Mouse (Mus musculus): Measurements from ENCODE around the gene Cars. TPM values are rescaled to one million over a fixed set of nuclear protein-coding genes. Genes with fewer than 3 reads are reported as not detected.
"Not testable (repeated sequence)": the region's sequence is repeated elsewhere in the genome, so short reads cannot be mapped to it uniquely, and the experiment has no call there.

Gene Cars
- total RNA-seq, 2 experiments from 2014 or later, result 53.8 to 62.8 TPM

DNA sequence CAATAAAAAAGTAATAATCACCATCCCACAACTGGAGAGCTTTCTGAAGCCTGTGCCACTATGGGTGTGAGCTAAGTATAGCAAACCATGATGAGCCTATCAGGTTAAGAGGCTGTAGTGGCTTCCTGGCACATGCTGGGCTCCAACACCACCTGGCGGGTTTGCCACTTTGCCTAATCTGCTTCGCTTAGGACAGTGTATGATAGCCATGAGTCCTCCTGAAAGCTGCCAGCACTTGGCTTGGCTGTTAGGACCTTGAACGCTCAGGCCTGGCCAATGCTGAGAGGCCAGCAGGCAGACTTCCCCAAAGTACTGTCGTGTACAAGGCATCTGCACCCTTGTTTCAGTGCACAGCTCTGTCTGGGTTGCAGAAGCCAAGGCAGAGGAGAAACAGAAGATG, 11.9 kb downstream of the Cars start:
- DNase-seq (ENCODE audit: low spot score in 2 of 2), result no peak

DNA sequence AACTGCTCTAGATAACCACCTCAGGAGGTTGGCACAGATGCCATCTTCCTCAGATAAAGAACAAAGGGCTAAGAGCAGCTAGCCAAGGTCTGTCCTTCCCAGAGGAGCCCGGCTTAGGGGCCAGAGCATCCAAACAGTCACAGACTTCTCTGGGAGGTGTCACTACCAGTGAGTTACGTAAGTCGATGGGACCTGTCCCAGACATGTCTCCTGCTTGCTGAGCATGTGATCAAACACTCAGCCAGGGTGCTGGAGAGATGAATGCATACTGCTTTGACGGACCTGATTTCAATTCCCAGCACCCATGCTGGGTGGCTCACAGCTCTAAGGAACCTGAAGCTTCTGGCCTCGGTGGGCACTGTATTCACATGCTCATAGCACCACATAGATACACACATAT, 12.3 kb downstream of the Cars start:
- DNase-seq (ENCODE audit: low spot score in 2 of 2), result no peak

DNA sequence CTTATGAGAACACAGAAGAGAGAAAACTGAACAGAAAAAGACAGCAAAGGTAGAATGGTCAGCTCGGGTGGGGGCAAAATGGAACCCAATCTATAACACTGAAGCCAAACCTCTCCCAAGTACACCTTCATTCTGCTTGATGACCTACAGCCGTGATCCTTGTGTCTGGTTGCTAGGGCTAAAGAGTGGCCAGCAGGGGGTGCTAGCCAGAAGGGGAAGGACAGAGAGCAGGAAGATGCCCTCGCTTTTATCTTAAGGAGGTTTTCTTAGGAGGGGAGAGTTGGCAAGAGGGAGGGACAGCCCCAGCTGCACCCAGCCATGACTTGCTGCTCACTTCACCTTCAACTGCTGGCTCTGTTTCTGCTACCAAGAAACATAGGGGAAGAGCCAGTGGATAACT, 15.9 kb downstream of the Cars start:
- DNase-seq (ENCODE audit: low spot score in 2 of 2), result peak; percentile 16 to 34

DNA sequence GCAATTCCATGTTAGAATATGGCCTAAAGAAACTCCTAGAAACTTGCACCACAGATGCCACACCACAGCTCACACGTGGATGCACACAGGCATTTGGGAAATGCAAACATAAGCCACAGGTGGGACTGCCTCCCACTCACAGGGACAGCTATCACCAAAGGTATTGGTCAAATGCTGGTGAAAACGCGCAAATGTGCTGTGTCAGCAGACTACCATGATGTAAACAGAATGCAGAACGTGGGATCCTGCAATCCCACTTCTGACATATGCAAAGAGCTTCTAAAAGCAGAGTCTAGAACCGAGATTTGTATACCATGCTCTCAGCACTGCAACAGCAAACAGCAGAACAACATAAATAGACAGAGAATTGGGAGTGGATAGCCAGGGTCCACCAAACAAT, 16.9 kb downstream of the Cars start:
- no peak for DNase-seq (ENCODE audit: low spot score in 2 of 2)

DNA sequence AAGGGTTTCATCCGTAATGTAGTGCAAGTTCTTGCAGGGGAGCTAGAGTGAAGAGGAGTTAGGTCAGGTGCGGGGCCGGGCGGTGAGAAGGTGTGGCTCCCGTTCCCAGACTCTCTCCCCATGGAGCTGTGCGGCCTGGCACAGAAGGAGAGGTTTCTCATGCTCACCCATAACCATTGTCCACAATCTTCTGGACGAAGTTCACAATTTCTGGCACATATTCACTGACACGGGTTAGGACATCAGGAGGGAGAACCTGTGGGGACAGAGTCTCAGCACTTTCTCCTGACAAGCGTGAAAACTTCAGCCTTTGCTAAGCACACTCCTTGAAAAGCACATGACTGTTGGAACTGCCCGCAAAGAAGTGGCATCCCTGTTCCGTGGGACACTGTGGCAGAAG, 24.1 kb downstream of the Cars start:
- no peak for DNase-seq (ENCODE audit: low spot score in 2 of 2)

DNA sequence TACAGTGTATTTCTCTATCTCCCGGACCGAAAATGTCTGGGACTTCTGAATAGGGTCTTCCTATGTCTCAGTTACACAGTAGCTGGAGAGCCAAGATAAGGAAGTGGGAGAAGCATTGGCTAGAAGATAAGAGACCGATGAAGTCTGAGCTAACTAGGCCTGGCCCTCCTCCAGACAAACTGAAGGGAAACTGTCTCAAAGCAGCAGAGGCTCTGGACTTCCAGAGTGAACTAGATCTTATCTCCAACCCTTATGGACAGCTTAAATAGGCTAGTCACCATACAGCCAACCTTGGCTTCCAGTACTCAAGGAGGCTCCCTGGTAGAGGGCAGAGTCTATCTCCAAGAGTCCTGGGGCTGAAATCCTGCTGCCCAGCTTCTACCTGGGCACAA, 34.2 kb downstream of the Cars start:
- no peak for DNase-seq (ENCODE audit: low spot score in 2 of 2)

DNA sequence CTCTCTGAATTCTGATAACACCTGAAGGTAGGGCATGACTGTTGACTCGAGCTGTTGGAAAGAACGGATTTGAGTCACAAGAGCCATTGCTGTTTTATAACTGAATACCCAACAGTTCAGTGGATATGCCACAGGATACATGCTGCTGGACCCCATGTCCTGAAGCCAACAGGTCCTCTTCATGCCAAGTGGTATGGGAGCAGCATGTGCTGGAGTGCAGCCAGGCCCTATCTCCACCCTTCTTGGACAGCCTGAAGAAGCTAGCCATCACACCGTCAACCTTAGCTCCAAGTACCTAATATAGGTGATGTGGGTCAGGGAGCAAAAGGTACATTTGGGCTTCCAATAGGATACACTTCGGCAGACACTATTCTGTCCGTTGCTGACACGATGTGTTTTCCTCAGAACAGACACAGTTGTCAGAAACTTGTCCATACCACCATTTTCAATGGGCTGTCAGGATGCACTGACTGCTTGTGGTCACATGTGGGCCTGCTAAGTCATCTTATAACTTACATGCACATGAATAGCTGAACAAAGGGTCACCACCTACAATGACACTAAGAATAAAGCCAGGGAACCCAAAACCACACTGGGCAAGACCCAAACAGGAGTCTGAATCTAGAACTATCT, 34.8 kb downstream of the Cars start:
- DNase-seq (ENCODE audit: low spot score in 2 of 2), result no peak

DNA sequence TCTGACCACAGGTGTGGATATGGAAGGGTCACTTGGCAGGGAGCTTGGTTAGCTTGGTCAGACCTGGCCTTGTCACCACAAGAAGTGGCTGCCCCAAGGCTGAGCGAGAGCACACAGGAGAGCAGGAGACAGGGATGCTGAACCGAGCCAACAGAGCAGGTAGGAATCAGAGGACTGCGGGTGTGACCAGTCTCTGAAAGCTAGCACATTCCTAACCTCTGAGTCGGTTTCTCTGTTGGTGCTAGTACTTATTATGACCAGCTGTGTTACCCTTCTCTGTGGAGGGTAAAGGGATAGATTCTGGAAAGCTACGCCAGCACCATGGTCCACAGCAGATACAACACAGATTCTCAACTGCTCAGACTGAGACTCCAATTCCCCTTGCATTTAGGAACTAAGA, 36.1 kb downstream of the Cars start:
- no peak for DNase-seq (ENCODE audit: low spot score in 2 of 2)

DNA sequence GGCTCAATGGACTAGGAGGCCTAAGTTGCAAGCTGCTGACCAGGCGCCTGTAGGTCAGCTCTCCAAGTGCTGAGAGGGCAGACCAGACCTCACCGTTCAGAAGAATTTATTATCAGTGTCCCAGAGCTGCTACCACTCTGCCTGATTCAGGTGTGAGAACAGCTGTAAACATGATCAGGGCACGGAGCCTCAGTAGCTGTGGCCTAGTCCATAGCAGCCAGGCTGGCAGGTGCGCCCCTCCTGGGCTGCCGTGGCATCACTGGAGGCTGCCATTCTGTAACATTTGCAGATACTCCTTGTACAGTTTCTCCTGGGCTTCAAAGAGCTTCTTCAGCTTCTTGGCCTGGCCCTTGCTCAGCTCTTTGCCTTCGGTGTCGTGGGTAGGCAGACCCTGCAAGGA, 42.3 kb downstream of the Cars start:
- no peak for DNase-seq (ENCODE audit: low spot score in 2 of 2)

DNA sequence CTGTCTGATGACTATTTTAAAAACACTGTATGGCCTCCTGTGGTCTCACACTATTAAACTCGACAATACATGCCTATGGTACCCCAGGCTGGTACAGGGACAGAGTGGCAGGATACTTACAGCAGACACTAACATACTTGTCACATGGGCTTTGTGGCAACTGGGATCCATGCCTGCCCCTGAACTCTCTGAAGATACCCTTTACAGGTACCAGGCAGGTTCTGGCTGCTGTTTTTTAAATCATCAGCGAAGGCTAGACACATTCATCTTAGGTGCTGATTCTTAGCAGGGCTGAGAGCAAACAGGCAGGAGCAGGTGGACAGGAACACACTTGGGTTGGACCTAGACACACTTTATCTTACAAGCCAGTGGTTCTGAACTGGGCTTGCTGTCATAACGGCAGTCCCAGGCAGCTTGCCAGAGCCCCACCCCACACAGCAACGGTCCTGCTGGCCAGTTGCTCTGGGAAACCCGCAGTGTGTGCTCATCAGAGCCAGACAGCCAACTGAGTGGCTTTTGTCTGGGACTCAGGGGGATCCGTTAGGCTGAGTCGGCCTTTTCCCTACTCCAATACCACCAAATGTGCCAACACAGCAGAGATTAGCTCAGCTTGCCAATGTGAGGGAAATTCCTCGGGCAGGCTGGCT, 42.8 kb downstream of the Cars start:
- peak; percentile 24 to 47 for DNase-seq (ENCODE audit: low spot score in 2 of 2)

DNA sequence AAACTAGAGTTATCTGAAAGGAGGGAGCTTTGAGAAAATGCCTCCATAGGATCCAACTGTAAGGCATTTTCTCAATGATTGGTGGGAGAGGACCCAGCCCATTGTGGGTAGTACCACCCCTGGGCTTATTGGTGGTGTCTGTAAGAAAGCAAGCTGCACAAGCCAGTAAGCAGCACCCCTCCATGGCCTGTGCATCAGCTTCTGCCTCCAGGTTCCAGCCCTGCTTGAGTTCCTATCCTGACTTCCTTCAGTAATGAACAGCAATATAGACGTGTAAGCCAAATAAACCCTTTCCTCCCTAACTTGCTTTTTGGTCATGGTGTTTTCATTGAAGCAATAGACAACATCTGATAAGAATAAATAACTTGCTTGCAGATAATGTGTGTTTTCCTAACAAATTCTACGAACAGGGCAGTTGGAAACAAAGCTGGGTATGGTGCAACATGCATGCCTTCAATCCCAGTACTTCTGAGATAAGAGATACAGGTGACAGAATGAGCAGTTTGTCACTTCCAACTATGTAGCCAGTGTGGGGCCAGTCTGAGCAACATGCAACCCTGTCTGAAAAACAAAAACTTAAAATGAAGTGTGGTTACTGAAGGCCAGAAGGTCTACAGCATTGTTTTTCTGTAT, 50.2 kb downstream of the Cars start:
- no peak for DNase-seq (ENCODE audit: low spot score in 2 of 2)

DNA sequence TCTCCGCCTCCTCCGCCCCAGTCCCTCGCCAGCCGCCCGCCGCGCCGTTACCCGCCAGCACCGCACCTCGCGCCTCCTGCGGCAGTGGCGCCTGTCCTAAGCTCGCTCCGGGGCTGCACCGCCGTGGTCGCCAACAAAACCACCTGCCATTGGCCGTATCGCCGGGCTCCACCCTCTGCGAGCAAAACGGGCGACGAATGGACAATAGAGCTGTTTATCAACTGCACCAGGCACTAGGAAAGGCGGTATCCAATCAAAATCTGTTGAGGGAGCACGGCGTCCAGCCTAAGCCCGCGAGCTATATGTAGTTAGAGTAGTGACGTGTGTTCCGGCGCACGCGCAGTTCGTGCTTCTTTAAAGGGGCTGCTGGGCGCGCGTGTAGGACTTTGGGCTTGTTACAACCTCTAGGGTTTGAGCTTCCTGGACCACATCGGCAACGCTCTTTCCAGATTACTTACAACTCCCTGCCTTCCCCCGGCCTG, 50.9 kb downstream of the Cars start, which contains the start of gene Nap1l4:
TSS of gene Nap1l4 (minus strand) at position 131 of the 482 bp plus-strand sequence.
- DNase-seq (ENCODE audit: low spot score in 2 of 2), result peak; percentile 100

DNA sequence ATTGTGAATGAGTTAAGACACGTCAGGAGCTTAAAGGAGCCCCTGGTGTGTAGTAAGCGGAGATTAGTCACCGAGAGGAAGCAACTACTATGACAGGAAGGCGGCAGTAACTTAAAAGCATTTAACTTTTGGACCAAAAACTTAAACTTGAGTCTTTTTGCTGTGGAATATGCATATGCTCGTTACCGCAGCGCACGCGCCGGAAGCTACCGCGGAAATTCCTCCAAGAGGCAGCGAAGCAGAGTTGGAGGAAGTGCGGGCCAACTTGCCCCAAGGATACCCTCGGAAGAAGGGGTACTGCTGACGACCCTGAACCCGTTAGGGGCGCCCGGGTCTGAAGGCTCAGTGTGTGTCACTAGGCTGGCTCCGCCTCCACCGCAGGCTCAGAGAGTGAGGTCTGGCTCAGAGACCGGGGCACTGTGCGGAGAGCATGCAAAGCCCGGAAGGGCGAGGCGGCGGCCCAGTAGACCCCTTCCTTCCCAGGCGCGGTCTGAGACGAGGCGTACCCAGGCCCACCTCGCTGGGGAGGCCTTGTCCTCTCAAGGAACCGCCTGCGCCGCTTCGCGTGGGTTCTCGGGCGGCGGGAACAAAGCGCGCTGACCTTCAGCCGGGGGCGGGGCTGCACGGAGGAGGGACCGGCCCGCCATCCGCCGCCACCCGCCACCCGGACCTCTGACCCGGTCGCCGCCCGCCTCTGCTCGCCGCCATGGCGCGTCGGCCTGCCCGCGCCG, 51.5 kb downstream of the Cars start:
- DNase-seq (ENCODE audit: low spot score in 2 of 2), result peak; percentile 40 to 48

DNA sequence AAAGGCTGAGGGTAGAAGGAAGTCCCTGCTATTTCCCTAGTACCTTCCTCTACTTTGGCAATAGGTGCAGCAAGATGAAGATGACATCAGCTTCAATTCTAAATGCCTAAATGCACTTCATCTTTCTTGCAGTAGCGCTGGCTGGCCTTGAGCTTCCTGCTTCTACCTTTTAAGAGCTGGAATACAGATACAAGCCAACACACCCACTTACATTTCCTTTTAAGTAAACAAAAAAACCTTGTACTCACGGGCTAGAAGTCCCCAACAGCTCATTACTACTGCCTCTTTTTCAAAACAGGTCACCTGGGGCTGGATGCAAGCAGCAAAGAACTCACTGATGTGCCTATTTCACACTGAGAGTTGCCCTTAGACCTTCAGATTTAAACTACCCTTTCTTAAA, 53.3 kb downstream of the Cars start:
- no peak for DNase-seq (ENCODE audit: low spot score in 2 of 2)

DNA sequence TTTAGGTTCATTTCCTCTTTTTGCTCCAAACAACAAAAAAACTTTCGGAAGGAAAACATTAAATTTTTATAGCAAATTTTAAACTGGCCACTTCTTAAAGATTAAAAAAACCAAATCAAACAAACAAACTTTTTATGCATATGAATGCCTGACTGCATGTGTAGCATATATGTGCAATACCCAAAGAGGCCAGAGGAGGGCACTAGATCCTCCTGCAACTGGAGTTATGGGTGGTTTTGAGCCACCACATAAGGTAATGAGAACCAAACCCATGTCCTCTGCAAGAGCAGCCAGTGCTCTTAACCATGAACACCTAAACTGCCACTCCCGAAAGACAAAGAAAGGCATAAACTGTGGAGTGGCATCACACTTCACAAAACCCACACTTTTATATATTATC, 55.5 kb downstream of the Cars start:
- DNase-seq (ENCODE audit: low spot score in 2 of 2), result no peak

DNA sequence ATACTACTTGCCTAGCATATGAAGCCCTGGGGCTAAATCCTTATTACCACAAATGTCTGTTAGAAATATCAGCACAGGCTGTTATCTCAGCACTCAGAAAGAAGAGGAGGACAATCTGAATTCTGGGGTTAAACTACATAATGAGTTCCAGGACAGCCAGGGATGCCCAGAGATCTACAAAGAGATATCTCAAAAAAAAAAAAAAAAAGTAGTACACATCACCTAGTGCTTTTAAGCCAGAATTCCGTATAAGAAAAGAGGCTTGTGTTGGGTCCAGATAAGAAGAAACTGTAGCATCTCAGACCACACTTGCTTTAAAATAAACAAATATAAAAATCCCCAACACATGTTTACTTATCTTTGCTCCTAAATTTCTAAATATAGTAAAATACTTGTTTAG, 61.2 kb downstream of the Cars start:
- DNase-seq (ENCODE audit: low spot score in 2 of 2), result no peak

DNA sequence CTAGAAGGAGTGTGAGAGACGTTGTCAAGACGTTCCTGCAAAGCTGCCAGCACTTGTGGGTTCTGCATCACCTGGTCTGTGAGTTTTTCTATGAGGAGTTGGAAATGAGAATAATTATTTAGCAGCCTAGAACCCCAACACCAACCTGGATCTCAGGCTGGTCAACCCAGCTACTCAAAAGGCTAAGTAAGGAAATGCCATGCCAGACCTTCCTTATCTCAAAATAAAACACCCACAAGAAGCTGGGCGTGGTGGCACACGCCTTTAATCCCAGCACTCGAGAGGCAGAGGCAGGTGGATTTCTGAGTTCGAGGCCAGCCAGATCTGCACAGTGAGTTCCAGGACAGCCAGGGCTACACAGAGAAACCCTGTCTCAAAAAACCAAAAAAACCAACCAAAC, 61.7 kb downstream of the Cars start:
- not testable (repeated sequence) for DNase-seq (ENCODE audit: low spot score in 2 of 2)

DNA sequence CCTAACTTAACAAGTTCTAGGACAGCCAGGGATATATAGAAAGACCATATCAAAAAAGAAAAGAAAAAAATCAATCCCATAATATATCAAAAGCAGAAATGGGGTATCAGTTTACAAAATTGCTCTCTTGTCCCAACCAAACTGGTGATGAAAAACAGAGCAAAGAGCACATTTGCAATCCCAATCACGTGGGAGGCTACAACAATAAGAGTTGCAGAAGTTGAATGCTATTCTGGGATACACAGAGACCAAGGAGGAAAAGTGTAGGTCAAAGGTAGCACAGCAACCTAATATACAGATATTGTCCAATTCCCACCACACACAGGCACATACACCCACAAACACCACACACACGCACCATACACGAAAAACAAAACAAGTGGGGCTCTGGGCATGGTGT, 63.6 kb downstream of the Cars start:
- no peak for DNase-seq (ENCODE audit: low spot score in 2 of 2)

DNA sequence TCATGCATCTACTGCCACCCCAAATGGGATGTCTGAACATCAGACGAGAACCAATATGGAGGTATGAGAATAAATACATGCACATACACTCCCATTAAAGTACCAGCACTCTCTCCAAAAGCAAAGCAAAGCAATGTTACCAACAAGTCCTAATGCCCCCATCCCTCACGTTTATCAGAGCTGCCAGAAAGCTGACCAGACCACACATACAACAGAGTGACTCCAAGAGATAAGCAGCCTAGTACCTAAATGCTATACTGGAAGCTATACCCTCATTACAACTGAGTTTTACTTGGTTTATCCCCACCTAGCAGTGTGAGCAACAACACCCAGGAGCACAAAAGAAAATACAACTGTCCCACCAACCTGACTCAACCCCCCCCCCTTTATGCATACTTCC, 66.6 kb downstream of the Cars start:
- DNase-seq (ENCODE audit: low spot score in 2 of 2), result no peak

DNA sequence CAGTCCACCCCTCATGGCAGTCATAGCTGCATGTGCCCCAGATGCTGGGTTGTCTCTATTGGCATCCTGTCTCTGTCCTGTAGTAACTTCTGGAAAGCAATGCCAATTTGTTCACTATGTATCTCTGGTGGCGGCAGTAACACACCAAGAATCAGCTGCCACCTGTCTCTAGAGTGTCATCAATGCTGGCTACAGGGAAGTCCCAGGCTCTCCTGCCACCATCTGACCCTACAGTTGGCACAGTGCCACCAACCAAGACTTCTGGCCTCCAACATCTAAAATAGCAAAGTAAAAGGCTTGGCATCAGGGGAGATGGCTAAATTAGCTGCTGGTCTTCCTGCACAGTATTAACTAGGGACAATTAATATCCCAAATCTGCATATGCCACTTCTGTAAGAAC, 67.5 kb downstream of the Cars start:
- DNase-seq (ENCODE audit: low spot score in 2 of 2), result no peak

DNA sequence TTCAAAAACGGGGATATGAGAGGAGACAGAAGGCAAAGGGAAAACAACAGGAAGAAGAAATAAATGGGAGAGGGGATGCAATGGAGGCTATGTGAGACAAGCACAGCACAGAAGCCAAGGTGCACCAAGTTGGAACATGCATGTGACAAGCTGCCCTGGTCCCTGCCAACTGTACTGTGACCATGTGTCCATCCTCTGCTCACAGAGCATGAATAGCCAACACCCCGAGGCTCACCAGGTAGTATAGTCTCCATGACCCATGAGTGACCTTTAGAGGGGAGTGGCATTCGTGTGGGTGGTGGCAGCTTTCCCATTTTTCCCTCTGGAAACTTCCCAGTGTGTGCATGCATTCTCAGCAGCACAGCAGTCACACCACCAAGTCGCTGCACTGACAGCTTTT, 80.6 kb downstream of the Cars start:
- no peak for DNase-seq (ENCODE audit: low spot score in 2 of 2)

DNA sequence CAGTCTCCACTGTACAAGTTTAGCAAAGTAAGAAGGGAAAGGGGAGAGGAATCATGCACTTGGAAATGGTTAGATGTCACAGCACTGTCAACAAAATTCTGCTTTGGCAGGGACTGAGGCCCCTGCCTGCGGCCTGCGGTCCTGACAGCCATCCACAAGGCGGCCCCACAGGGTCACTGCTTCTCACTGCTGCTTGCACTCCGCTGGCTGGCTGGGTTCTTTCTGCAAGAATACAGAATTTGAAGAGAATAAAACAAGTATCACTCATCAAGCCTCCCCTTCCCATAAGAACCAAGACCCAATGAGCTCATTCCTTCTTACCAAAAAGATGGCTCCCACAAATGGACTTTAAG, 85.5 kb downstream of the Cars start:
- DNase-seq (ENCODE audit: low spot score in 2 of 2), result no peak
